Mouse (Mus musculus) large intestine, adult 2 months (tissue): ENCODE measurements around the gene Dok3. TPM values are rescaled to one million over a fixed set of nuclear protein-coding genes. Genes with fewer than 3 reads are reported as not detected.
"Not testable (repeated sequence)": the region's sequence is repeated elsewhere in the genome, so short reads cannot be mapped to it uniquely, and the experiment has no call there.

ENCODE experiments used
- DNase-seq: peaks from one replicate; pipeline ENCODE4 v3.0.0-alpha.2; 2012; ENCODE audit warnings: low read depth, low spot score
- WGBS: fragments of 180-500 bp; shearing (Covaris S2); methylation state at CpG from one replicate; pipeline ENCODE4 v1.1.7; 2018; 5-methylcytosine and 5-hydroxymethylcytosine counted together
- polyA plus RNA-seq: library from polyadenylated mRNA; depleted of rRNA; stranded (reverse); fragments of >200 nt; gene quantifications from 2 replicates; pipeline ENCODE4 v1.2.3, GENCODE M21; 2012; rRNA removed

Gene Dok3
- polyA plus RNA-seq, result 20.3 and 20.9 TPM in 2 replicates

- DNase-seq, result no peak
- 66% methylated on average over 8 of the region's 8 CpGs for WGBS
Measured at GRCm38 (mm10) chr13:55529198-55529915, at the start of gene Dok3. Dok3 (minus strand) TSS chr13:55529296.

GRCm38 (mm10) chr13:55578086-55578485 is 49.0 kb upstream of the Dok3 start:
- WGBS, result 71% methylated on average over 4 of the region's 4 CpGs

GRCm38 (mm10) chr13:55576872-55577271 is 47.8 kb upstream of the Dok3 start:
- WGBS, result 75% methylated on average over 7 of the region's 7 CpGs
- not testable (repeated sequence) for DNase-seq

More at GRCm38 (mm10) chr13:55578086-55578485, 49.0 kb upstream of the Dok3 start:
- no peak for DNase-seq

GRCm38 (mm10) chr13:55575932-55576331 is 46.8 kb upstream of the Dok3 start:
- 64% methylated on average over 5 of the region's 5 CpGs for WGBS

GRCm38 (mm10) chr13:55574321-55574720 is 45.2 kb upstream of the Dok3 start:
- no peak for DNase-seq
- 58% methylated on average over 5 of the region's 5 CpGs for WGBS

More at GRCm38 (mm10) chr13:55575932-55576331, 46.8 kb upstream of the Dok3 start:
- no peak for DNase-seq

- 95% methylated on average over 2 of the region's 2 CpGs for WGBS
- DNase-seq, result no peak
Measured at GRCm38 (mm10) chr13:55573432-55573831, 44.3 kb upstream of the Dok3 start, which contains the start of gene Tmed9. Tmed9 (plus strand) TSS chr13:55573732.

- WGBS, result 80% methylated on average over 2 of the region's 2 CpGs
Measured at GRCm38 (mm10) chr13:55571977-55572376, 42.9 kb upstream of the Dok3 start.

GRCm38 (mm10) chr13:55571027-55571751 is 42.1 kb upstream of the Dok3 start, which contains the start of gene Fam193b:
Fam193b (minus strand) TSS chr13:55571120.
- peak; percentile 52 for DNase-seq
- WGBS, result 2% methylated on average over 47 of the region's 47 CpGs

More at GRCm38 (mm10) chr13:55571977-55572376, 42.9 kb upstream of the Dok3 start:
- DNase-seq, result no peak

GRCm38 (mm10) chr13:55570286-55570973 is 41.3 kb upstream of the Dok3 start:
- DNase-seq, result no peak
- WGBS, result under 1% methylated on average over 37 of the region's 47 CpGs

- WGBS, result 13% methylated on average over 16 of the region's 16 CpGs
- DNase-seq, result no peak
Measured at GRCm38 (mm10) chr13:55569726-55570285, 40.7 kb upstream of the Dok3 start.

- WGBS, result 80% methylated on average over 4 of the region's 4 CpGs
- DNase-seq, result not testable (repeated sequence)
Measured at GRCm38 (mm10) chr13:55568524-55568923, 39.4 kb upstream of the Dok3 start.

GRCm38 (mm10) chr13:55567949-55568348 is 38.9 kb upstream of the Dok3 start:
- 93% methylated on average over 2 of the region's 2 CpGs for WGBS
- no peak for DNase-seq

- no peak for DNase-seq
- 83% methylated on average over 6 of the region's 6 CpGs for WGBS
Measured at GRCm38 (mm10) chr13:55567001-55567400, 37.9 kb upstream of the Dok3 start.

GRCm38 (mm10) chr13:55563266-55563879 is 34.3 kb upstream of the Dok3 start:
- DNase-seq, result no peak
- 78% methylated on average over 7 of the region's 7 CpGs for WGBS

GRCm38 (mm10) chr13:55557499-55557898 is 28.4 kb upstream of the Dok3 start:
- 57% methylated on average over 6 of the region's 6 CpGs for WGBS
- no peak for DNase-seq

- DNase-seq, result no peak
Measured at GRCm38 (mm10) chr13:55555921-55556320, 26.8 kb upstream of the Dok3 start.

GRCm38 (mm10) chr13:55549061-55549460 is 20.0 kb upstream of the Dok3 start:
- WGBS, result 92% methylated on average over 15 of the region's 15 CpGs
- no peak for DNase-seq

More at GRCm38 (mm10) chr13:55555921-55556320, 26.8 kb upstream of the Dok3 start:
- WGBS, result 90% methylated on average over 9 of the region's 9 CpGs

- 62% methylated on average over 5 of the region's 5 CpGs for WGBS
- no peak for DNase-seq
Measured at GRCm38 (mm10) chr13:55548426-55548825, 19.3 kb upstream of the Dok3 start.

- 93% methylated on average over 2 of the region's 2 CpGs for WGBS
- DNase-seq, result no peak
Measured at GRCm38 (mm10) chr13:55547916-55548315, 18.8 kb upstream of the Dok3 start.
